Mouse (Mus musculus): ENCODE results near the gene Spred2.
"Not testable (repeated sequence)": the region's sequence is repeated elsewhere in the genome, so short reads cannot be mapped to it uniquely, and the experiment has no call there.

Spred2 gene

GRCm38 (mm10) chr11:20054617-20055016 lies 130.4 kb downstream of the Spred2 start:
- DNase-seq (ENCODE audit: low read depth): no peak

- DNase-seq (ENCODE audit: low read depth): no peak
These were observed 132.0 kb downstream of the Spred2 start for GRCm38 (mm10) chr11:20056168-20056567.

- DNase-seq (ENCODE audit: low read depth): no peak
These were observed 133.3 kb downstream of the Spred2 start for GRCm38 (mm10) chr11:20057429-20057828.

GRCm38 (mm10) chr11:20059736-20060135 lies 135.6 kb downstream of the Spred2 start:
- DNase-seq (ENCODE audit: low read depth): no peak

- not testable (repeated sequence) for DNase-seq (ENCODE audit: low read depth)
These were observed 138.6 kb downstream of the Spred2 start for GRCm38 (mm10) chr11:20062801-20063200.

GRCm38 (mm10) chr11:20064086-20064485 lies 139.9 kb downstream of the Spred2 start:
- not testable (repeated sequence) for DNase-seq (ENCODE audit: low read depth)

GRCm38 (mm10) chr11:20064926-20065325 lies 140.8 kb downstream of the Spred2 start:
- DNase-seq (ENCODE audit: low read depth): no peak

- DNase-seq (ENCODE audit: low read depth): peak; percentile 60
These were observed 141.9 kb downstream of the Spred2 start for GRCm38 (mm10) chr11:20066106-20066505.

- DNase-seq (ENCODE audit: low read depth): no peak
These were observed 143.3 kb downstream of the Spred2 start for GRCm38 (mm10) chr11:20067521-20067920.

GRCm38 (mm10) chr11:20068346-20069004 lies 144.3 kb downstream of the Spred2 start:
- DNase-seq (ENCODE audit: low read depth): no peak

- DNase-seq (ENCODE audit: low read depth): no peak
These were observed 148.0 kb downstream of the Spred2 start for GRCm38 (mm10) chr11:20072174-20072573.

- no peak for DNase-seq (ENCODE audit: low read depth)
These were observed 148.7 kb downstream of the Spred2 start for GRCm38 (mm10) chr11:20072826-20073225.
